Mouse (Mus musculus): Measurements from ENCODE around the gene Mgat3.

Mgat3 gene

GRCm38 (mm10) chr15:80173001-80173771 is at the start of gene Mgat3:
Mgat3 (plus strand) TSS chr15:80173721.
- in situ Hi-C loops (cut with MboI; ENCODE audit: low pct_unique_long_range_greater_than_20kb in 1 of 2, low sequenced_read_pairs in 2 of 2, unreplicated experiment in 1 of 2) = no loop called here

- in situ Hi-C loops (cut with MboI; ENCODE audit: low pct_unique_long_range_greater_than_20kb in 1 of 2, low sequenced_read_pairs in 2 of 2, unreplicated experiment in 1 of 2) = loop anchor here in 1 of 2 experiments (25.0 kb wide), 1 partner anchor 588 kb away; the partner anchor contains the start of gene Tnrc6b
Measured at GRCm38 (mm10) chr15:80124651-80125050, 48.9 kb upstream of the Mgat3 start.

- in situ Hi-C loops (cut with MboI; ENCODE audit: low pct_unique_long_range_greater_than_20kb in 1 of 2, low sequenced_read_pairs in 2 of 2, unreplicated experiment in 1 of 2) = no loop called here
Measured at GRCm38 (mm10) chr15:80127191-80127590, 46.3 kb upstream of the Mgat3 start.

DNA sequence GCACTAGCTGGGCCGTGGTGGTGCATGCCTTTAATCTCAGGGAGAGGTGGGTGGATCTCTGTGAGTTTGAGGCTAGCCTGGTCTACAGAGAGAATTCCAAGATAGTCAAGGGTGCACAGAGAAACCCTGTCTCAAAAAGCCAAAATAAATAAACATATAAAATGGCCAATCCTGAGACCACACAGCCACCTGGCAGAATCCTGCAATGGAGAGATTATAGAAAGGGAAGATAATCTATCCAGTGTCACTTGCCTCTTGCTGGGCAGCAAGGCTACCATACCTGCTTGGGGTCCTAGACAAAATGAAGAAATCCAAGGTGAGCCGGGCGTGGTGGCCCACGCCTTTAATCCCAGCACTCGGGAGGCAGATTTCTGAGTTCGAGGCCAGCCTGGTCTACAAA is 43.5 kb upstream of the Mgat3 start:
- in situ Hi-C loops (cut with MboI; ENCODE audit: low pct_unique_long_range_greater_than_20kb in 1 of 2, low sequenced_read_pairs in 2 of 2, unreplicated experiment in 1 of 2) = no loop called here

GRCm38 (mm10) chr15:80130689-80131088 is 42.8 kb upstream of the Mgat3 start:
- in situ Hi-C loops (cut with MboI; ENCODE audit: low pct_unique_long_range_greater_than_20kb in 1 of 2, low sequenced_read_pairs in 2 of 2, unreplicated experiment in 1 of 2) = no loop called here

DNA sequence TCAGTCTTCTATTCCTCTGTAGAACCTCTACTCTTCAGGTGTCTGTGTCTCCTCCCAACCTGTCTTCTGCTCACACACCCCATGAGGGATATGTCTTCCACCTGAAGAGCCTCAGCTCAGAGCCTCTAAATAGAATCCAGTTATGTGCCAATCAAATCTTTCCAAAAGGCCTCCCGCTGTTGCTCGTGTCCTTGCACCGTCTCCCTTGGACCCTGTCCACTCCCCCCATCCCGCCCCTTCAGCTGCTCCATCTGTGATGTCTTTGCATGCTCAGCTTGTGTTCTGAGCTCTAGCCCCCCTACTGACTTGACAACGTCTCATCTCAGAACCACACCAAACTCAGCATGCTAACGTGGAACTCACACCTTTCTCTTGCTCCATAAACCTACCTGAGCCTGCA is 42.1 kb upstream of the Mgat3 start:
- in situ Hi-C loops (cut with MboI; ENCODE audit: low pct_unique_long_range_greater_than_20kb in 1 of 2, low sequenced_read_pairs in 2 of 2, unreplicated experiment in 1 of 2) = no loop called here

DNA sequence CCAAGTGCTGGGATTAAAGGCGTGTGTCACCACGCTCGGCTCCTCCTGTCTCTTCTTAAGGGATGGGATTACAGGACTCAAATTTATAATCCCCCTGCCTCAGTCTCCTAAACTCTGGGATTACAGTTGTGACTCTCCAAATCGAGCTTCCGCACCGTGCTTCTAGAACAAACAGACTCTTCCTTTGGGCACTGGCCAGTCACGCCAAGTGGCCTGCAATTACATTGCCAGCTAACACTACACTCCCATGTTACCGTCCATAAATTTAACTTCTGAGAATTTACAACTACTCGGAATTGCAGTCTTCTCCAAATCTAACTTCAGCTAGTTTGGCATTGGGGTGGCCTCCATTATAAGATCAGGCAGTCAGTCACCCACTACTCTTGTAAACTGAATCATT is 41.1 kb upstream of the Mgat3 start:
- in situ Hi-C loops (cut with MboI; ENCODE audit: low pct_unique_long_range_greater_than_20kb in 1 of 2, low sequenced_read_pairs in 2 of 2, unreplicated experiment in 1 of 2) = no loop called here

GRCm38 (mm10) chr15:80132993-80133586 is 40.4 kb upstream of the Mgat3 start, which contains the start of gene Tab1:
Tab1 (plus strand) TSS chr15:80133127.
- in situ Hi-C loops (cut with MboI; ENCODE audit: low pct_unique_long_range_greater_than_20kb in 1 of 2, low sequenced_read_pairs in 2 of 2, unreplicated experiment in 1 of 2) = no loop called here

- in situ Hi-C loops (cut with MboI; ENCODE audit: low pct_unique_long_range_greater_than_20kb in 1 of 2, low sequenced_read_pairs in 2 of 2, unreplicated experiment in 1 of 2) = no loop called here
Measured at GRCm38 (mm10) chr15:80133682-80134449, 39.7 kb upstream of the Mgat3 start.

DNA sequence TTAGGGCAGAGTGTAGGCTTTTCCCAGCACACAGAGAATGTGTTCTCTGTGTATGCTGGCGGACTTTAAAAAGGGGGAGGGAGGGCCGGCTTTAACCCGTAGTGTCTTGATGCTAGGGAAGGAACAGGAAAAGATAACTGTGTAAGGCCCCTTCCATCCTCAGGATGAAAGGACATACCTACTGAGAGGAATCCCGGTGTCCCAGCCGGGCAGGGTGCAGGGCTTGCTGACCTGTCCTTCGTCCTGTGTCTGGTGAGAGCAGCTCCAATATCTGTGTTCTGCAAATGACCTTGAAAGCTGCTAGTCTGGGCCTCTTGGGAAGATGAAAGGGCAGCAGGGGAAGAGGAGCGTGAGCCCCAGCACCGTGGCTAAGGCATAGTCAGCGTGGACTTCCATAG is 39.1 kb upstream of the Mgat3 start:
- in situ Hi-C loops (cut with MboI; ENCODE audit: low pct_unique_long_range_greater_than_20kb in 1 of 2, low sequenced_read_pairs in 2 of 2, unreplicated experiment in 1 of 2) = no loop called here

DNA sequence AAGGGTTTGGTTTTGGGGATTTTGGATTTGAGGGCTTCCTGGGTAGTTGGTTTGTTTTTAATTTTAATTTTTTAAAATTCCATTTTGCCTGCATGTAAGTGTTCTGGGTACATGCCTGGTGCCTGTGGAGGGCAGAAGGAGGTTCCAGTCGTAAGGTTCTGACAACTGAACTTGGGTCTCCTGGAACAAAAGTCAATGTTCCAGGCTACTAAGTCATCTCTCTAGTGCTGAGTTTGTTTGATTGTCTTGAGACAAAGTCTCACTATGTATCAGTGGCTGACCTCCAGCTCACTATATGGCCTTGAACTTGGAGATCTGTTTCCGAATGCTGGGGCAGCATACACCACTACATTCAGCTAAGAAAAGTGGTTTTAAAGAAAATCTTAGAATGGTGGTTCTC is 38.0 kb upstream of the Mgat3 start:
- in situ Hi-C loops (cut with MboI; ENCODE audit: low pct_unique_long_range_greater_than_20kb in 1 of 2, low sequenced_read_pairs in 2 of 2, unreplicated experiment in 1 of 2) = no loop called here

- in situ Hi-C loops (cut with MboI; ENCODE audit: low pct_unique_long_range_greater_than_20kb in 1 of 2, low sequenced_read_pairs in 2 of 2, unreplicated experiment in 1 of 2) = no loop called here
Measured at GRCm38 (mm10) chr15:80136645-80137044, 36.9 kb upstream of the Mgat3 start.

GRCm38 (mm10) chr15:80137945-80138791 is 35.4 kb upstream of the Mgat3 start:
- in situ Hi-C loops (cut with MboI; ENCODE audit: low pct_unique_long_range_greater_than_20kb in 1 of 2, low sequenced_read_pairs in 2 of 2, unreplicated experiment in 1 of 2) = no loop called here

- in situ Hi-C loops (cut with MboI; ENCODE audit: low pct_unique_long_range_greater_than_20kb in 1 of 2, low sequenced_read_pairs in 2 of 2, unreplicated experiment in 1 of 2) = no loop called here
Measured at GRCm38 (mm10) chr15:80140302-80140701, 33.2 kb upstream of the Mgat3 start.

GRCm38 (mm10) chr15:80140878-80141277 is 32.6 kb upstream of the Mgat3 start:
- in situ Hi-C loops (cut with MboI; ENCODE audit: low pct_unique_long_range_greater_than_20kb in 1 of 2, low sequenced_read_pairs in 2 of 2, unreplicated experiment in 1 of 2) = no loop called here

GRCm38 (mm10) chr15:80142130-80142529 is 31.4 kb upstream of the Mgat3 start:
- in situ Hi-C loops (cut with MboI; ENCODE audit: low pct_unique_long_range_greater_than_20kb in 1 of 2, low sequenced_read_pairs in 2 of 2, unreplicated experiment in 1 of 2) = no loop called here

- in situ Hi-C loops (cut with MboI; ENCODE audit: low pct_unique_long_range_greater_than_20kb in 1 of 2, low sequenced_read_pairs in 2 of 2, unreplicated experiment in 1 of 2) = no loop called here
Measured at GRCm38 (mm10) chr15:80143760-80144159, 29.8 kb upstream of the Mgat3 start.

- in situ Hi-C loops (cut with MboI; ENCODE audit: low pct_unique_long_range_greater_than_20kb in 1 of 2, low sequenced_read_pairs in 2 of 2, unreplicated experiment in 1 of 2) = no loop called here
Measured at GRCm38 (mm10) chr15:80145397-80145796, 28.1 kb upstream of the Mgat3 start.

All from mouse embryonic stem cell (cell line).